Mouse (Mus musculus) inflammation-experienced regulatory T-cells, adult 6 months (primary cell): ENCODE measurements around the gene Crybb3. TPM values are rescaled to one million over a fixed set of nuclear protein-coding genes. Genes with fewer than 3 reads are reported as not detected.

ENCODE experiments used
- ATAC-seq: one replicate; pipeline ENCODE4 v1.8.0; 2017
- polyA plus RNA-seq, 3 experiments: library from polyadenylated mRNA; unstranded; fragments of 100-300 nt; shearing (Covaris generic); gene quantifications; one replicate each; pipeline ENCODE4 v1.2.1; 2017

Crybb3 gene
- polyA plus RNA-seq, 3 experiments from 2014 or later, result 1.3 TPM; not detected in 2

DNA sequence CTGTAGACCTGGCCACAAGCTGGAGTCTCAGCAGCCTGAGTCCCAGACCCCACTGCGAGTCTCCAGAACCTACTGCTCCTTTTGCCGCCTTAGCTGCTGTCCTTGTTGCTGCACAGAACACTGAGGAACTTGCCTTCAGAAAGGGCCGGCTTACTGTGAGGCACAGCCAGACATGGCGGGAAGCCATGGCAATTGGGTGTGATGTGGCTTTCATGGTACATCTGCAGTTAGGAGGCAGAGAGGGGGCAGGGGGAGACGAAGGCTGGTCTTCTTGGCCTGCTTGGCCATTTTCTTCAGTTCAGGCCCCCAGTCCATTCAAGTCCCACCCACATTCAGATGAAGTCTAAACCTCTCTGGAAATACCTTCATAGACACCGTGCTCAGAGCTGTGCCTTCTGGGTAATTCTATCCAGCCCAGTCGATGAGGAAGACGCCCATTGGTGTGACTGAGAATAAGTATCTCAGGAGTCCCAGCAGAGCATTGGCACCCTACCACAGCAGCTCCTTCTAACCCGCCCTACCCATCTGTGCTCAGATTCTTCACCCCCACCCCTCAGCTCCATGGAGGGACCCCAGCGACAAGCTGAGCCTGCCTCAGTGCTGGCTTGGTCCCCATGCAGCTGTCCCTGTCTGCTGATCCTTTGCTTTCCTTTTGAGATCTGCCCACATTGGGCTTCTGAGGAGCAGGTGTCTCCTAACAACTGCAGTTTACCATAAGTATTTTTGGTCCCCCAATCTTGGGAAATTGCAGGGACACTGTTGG lies 35.7 kb downstream of the Crybb3 start:
- ATAC-seq, result no peak

DNA sequence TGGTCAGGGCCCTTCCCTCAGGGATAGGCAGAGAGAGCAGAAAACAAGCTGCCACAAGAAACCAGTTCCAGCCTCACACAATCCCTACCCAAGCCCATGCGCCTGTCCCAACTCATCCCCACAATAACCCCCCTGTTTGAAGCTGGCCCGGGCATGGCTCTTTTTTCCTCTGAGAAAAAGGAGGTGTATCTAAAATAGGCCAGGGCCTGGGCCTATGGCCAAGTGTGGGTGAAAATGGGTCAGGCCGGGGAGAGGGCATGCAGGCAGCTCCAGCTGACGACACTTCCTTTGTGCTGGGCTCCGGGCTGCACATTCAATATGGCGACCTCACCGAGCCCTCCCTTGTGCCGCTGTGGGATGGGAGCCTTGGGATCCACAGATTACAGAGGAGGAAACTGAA lies 37.9 kb downstream of the Crybb3 start:
- ATAC-seq, result no peak

DNA sequence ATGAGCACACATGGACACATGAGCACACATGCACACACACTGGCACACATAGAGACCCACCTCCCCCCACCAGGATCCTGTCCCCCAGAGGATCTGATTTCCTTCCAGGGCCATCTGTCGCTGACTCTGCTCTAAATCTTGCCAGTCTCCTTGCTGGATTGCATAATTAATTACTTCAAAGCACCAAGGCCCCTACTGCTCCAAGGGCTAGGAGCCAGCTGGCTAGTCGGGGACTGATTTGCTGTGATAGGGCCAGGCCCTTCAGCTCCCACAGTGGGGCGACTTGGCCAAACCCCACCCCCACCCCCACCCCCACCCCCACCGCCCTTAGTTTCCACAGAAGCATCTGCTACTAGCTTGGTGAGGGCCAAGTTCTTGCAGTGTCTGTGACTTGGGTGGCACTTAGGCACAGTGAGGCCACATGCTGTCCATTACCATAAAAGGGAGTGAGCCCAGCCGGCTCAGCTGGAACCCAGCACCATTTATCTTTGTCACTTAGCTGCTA lies 39.8 kb downstream of the Crybb3 start:
- ATAC-seq, result no peak

DNA sequence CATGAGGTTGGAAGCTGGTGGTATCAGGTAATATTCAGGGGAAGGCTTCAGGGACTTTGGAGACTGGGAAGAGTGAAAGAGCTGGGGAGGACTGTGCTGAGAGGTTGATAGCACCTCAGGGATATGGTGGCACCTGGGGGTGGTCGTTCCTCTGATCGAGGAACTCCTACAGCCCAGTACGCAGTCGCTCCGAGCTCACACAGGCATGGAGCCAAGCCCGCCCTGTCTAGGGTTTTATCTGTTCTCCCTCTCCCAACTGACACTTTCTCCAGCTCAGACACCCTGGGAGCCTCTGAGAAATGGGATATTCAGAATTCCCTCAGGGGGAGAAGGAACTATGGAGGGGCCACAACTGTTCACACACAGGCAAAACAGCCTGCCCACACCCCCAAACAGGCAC lies 40.6 kb downstream of the Crybb3 start:
- no peak for ATAC-seq

DNA sequence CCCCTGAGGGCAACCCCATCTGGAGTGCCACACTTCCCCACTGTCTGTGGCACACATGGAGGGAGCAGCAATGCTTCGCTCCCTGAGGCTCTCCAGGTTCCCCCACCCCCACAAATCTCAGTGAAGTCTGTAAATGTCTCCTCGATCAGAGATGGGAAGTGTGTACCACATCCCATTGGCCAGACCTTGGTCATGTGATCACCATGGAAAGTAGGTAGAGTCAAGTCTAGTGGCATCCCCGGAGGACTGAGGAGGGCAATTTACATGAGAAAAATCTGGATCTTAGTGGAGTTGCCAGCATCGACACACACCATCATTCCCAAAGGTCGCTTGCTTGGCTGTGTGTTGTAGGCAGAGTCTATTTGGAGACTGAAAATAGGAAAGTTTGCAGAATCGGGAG lies 42.8 kb downstream of the Crybb3 start:
- ATAC-seq, result no peak

DNA sequence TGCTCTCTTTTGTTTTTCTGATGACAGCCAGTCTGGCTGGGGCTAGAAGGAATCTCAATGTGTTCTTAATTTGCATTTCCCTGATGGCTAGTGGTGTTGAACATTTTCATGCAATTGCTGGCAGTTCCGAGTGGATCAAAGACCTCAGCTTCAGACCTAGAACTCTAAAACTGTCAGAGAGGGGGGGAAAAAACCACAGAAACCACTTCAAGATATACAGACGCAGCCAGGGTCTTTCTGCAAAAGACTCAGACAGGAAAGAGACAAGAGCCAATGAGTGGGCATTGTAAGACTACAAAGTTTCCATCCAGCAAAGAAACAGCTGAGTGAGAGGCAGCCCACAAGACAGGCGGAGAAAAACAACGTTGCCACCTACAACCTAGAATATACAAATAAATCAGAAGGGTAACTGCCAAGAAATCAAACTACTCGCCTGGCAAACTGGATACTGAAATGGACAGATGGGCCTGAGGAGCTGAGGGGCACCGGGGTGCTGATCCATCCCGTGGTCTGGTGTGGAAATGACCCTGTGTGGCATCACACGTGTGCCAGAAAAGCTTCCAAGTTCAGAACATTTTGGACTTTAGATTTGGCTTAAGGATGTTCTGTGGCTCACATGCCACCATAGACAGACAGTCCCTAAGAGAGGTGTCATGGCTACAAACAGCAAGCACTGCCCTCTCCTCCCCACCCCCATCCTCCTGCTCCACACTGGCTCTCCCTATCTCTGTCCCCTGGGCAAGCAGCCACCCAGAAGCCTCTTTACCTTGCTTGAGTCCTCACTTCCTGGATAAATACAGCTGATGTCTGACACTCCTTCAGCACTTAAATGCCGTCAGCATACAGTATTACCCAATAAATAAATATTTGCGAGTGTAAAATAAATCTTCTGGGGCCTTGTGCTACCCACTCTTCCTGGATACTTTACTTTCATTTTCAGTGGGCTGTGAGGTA lies 46.0 kb downstream of the Crybb3 start:
- ATAC-seq, result peak; percentile 90

DNA sequence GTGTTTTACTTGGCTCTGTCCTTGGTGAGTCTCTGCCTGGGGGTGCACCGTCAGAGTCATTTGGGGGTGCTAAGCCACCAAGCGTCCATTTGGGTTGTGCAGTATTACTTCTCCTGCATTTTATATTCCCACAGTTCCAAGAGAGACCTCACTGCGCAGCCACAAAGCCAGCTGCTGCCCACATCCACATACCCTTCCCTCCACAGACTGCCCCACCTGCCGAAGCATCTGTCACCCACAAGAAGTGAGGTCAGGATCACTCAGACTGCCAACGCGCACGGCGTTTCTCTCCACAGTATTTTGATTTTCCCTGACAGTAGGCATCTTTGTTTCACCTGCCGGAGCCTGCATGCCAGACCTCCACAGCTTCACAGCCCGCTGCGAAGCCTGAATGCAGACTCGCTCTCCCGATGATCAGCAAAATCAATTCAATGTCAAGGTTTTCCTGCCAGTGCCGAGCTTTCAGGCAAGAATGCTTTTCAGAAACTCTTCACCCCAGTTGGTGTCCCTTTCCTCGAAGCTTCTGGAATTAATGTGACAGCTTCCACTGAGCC lies 50.1 kb downstream of the Crybb3 start:
- ATAC-seq, result no peak

DNA sequence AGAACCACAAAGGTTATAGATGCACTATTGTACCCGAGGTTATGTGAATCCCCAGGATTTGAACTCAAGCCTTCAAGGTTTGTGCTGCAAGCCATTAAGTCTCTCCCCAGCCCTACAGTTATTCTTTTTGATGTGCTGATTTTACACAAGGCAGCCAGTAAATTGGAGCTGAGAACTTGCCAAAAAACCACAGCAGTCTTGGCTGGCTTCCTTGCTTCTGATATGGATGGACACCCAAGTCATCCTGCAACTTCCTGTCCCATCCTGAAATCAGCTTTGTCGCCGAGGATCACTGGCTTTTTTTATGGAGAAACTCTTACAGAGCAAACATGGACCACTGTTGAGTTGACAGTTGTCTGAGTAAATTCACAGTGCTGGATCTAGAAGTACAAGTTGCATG lies 51.3 kb downstream of the Crybb3 start:
- no peak for ATAC-seq

DNA sequence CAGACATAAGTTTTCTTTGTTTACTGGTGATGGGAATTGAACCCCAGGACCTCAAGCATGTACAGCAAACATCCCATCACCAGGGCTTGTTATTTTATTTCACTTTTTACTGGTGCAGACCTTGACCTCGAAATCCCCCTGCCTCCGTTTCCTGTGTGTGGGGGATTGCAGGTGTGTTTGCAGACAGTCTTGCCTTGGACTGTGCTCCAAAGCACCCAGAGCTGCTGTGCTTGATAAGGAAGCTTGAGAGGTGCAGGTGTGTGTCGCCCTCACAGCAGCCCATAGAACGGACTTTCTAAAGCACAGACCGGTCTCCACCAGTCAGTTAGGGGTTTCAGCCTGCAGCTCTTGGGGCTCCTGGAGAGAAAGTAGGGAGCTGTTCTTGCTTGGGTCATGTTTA lies 54.7 kb downstream of the Crybb3 start:
- no peak for ATAC-seq

Other genes starting within 250 kb of the Crybb3 start
- not detected for gene Myo18b, start 185.2 kb downstream of the Crybb3 start, polyA plus RNA-seq
- gene Grk3, start 65.8 kb downstream of the Crybb3 start, polyA plus RNA-seq, result under 1 TPM; 0.36 to 0.59 (median 0.50) TPM
- not detected for gene Crybb2, start 11.5 kb downstream of the Crybb3 start, polyA plus RNA-seq
- 1 to 10 TPM; 1.4 to 3.2 (median 1.4) TPM for gene 2900026A02Rik, start 139.7 kb upstream of the Crybb3 start, polyA plus RNA-seq
- not detected for gene Tmem211, start 145.3 kb upstream of the Crybb3 start, polyA plus RNA-seq
- gene Sgsm1, start 229.2 kb upstream of the Crybb3 start, polyA plus RNA-seq, result not detected